Mouse (Mus musculus): ENCODE data around the gene Gm4070. TPM values are rescaled to one million over a fixed set of nuclear protein-coding genes. Genes with fewer than 3 reads are reported as not detected.

Gm4070 gene
- 3.3 and 7.4 TPM in 2 replicates for polyA plus RNA-seq (2012; ENCODE audit: low replicate concordance)

DNA sequence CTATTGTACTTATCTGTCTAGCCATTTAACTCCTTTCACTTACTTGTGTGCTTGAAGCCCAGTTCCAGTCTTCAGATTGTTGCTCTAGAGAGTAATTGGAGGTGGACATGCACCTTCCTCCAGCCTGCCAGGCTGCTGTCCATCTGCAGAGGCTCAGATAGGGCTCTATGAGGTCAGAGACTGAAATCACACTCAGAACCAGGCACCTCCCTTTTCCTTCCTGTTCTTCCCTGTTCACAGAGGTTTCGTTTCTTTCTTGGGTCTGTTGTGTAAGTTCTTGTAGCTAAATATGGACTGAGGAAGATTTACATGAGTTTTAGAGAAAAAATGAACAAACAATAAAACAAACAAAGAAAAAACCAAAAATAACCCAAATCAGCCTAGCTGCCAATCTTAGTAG lies at the start of gene Gm4070:
Gene Gm4070 (minus strand): TSS at position 156 of the 400 bp plus-strand sequence.

Other genes starting within 250 kb of the Gm4070 start
- 30.6 and 38.7 TPM in 2 replicates for gene Ilk, start 217.4 kb downstream of the Gm4070 start, polyA plus RNA-seq (2012; ENCODE audit: low replicate concordance)
- 21.9 and 24.4 TPM in 2 replicates for gene Rrp8, start 216.6 kb downstream of the Gm4070 start, polyA plus RNA-seq (2012; ENCODE audit: low replicate concordance)
- gene Taf10, start 209.6 kb downstream of the Gm4070 start, polyA plus RNA-seq (2012; ENCODE audit: low replicate concordance) = 215 and 392 TPM in 2 replicates
- 65.0 and 83.6 TPM in 2 replicates for gene Tpp1, start 201.7 kb downstream of the Gm4070 start, polyA plus RNA-seq (2012; ENCODE audit: low replicate concordance)
- gene Dchs1, start 166.3 kb downstream of the Gm4070 start, polyA plus RNA-seq (2012; ENCODE audit: low replicate concordance) = 0.22 and 0.67 TPM in 2 replicates
- gene Mrpl17, start 142.9 kb downstream of the Gm4070 start, polyA plus RNA-seq (2012; ENCODE audit: low replicate concordance) = 46.0 and 85.0 TPM in 2 replicates

All from hematopoietic multipotent progenitor cell, adult 10-12 weeks (in vitro differentiated cells).